Mouse (Mus musculus): ENCODE measurements around the gene Sparcl1. TPM values are rescaled to one million over a fixed set of nuclear protein-coding genes. Genes with fewer than 3 reads are reported as not detected.
A peak's percentile ranks its signal among the peaks of the same experiment; 100 is the strongest.

Sparcl1 gene
- total and polyA plus RNA-seq, 2 experiments, result 3.0 to 4.9 TPM

- Histone ChIP-seq H3K4me3 (ENCODE audit: insufficient read depth, low read depth, low read length) (no peak overlapping the region), H3K4me1 (ENCODE audit: control insufficient read depth, insufficient read depth, low read length) (peaks cover 22% of the 10 kb centered on the region), H3K9ac (ENCODE audit: low read depth, low read length) (no peak overlapping the region), H3K27ac (replicated peaks; ENCODE audit: insufficient read depth, low read depth, low read length) (no peak overlapping the region), H3K79me2 (ENCODE audit: control insufficient read depth, insufficient read depth, low read length) (no peaks in the 10 kb centered on the region), H3K27me3 (ENCODE audit: control insufficient read depth, insufficient read depth, low read length) (no peaks in the 10 kb centered on the region), H3K36me3 (ENCODE audit: control insufficient read depth, insufficient read depth, low read length) (no peaks in the 10 kb centered on the region)
- peak; percentile 64 for DNase-seq (ENCODE audit: extremely low read depth, low read depth, low spot score)
- no peak for TF ChIP-seq POLR2A (IDR thresholded peaks at IDR 0.05; ENCODE audit: extremely low read depth, insufficient read depth, low read length)
- peak; percentile 63 for TF ChIP-seq CTCF (IDR thresholded peaks at IDR 0.05; ENCODE audit: low read depth, low read length)
- 67% methylated on average over 6 of the region's 6 CpGs for WGBS
These were observed 74.2 kb downstream of the Sparcl1 start for GRCm38 (mm10) chr5:104039154-104039932.

GRCm38 (mm10) chr5:104036686-104037085, 76.8 kb downstream of the Sparcl1 start:
- TF ChIP-seq POLR2A (IDR thresholded peaks at IDR 0.05; ENCODE audit: extremely low read depth, insufficient read depth, low read length) (no peak), CTCF (IDR thresholded peaks at IDR 0.05; ENCODE audit: low read depth, low read length) (no peak)
- H3K4me3 ChIP-seq (ENCODE audit: insufficient read depth, low read depth, low read length), result no peak overlapping the region
- peaks cover 26% of the 10 kb centered on the region for H3K4me1 ChIP-seq (ENCODE audit: control insufficient read depth, insufficient read depth, low read length)
- no peaks in the 10 kb centered on the region for H3K27me3 ChIP-seq (ENCODE audit: control insufficient read depth, insufficient read depth, low read length)
- H3K36me3 ChIP-seq (ENCODE audit: control insufficient read depth, insufficient read depth, low read length), result no peaks in the 10 kb centered on the region
- H3K9ac ChIP-seq (ENCODE audit: low read depth, low read length), result no peak overlapping the region
- H3K27ac ChIP-seq (replicated peaks; ENCODE audit: insufficient read depth, low read depth, low read length), result peak overlapping the region; percentile 90
- no peaks in the 10 kb centered on the region for H3K79me2 ChIP-seq (ENCODE audit: control insufficient read depth, insufficient read depth, low read length)
- WGBS, result 50% methylated on average over 1 of the region's 1 CpGs
- peak; percentile 70 for DNase-seq (ENCODE audit: extremely low read depth, low read depth, low spot score)

GRCm38 (mm10) chr5:104035824-104036223, 77.7 kb downstream of the Sparcl1 start:
- DNase-seq (ENCODE audit: extremely low read depth, low read depth, low spot score), result peak; percentile 94
- Histone ChIP-seq H3K4me1 (ENCODE audit: control insufficient read depth, insufficient read depth, low read length) (peaks cover 26% of the 10 kb centered on the region), H3K36me3 (ENCODE audit: control insufficient read depth, insufficient read depth, low read length) (no peaks in the 10 kb centered on the region), H3K4me3 (ENCODE audit: insufficient read depth, low read depth, low read length) (no peak overlapping the region), H3K27ac (replicated peaks; ENCODE audit: insufficient read depth, low read depth, low read length) (peak overlapping the region; percentile 91), H3K27me3 (ENCODE audit: control insufficient read depth, insufficient read depth, low read length) (no peaks in the 10 kb centered on the region), H3K79me2 (ENCODE audit: control insufficient read depth, insufficient read depth, low read length) (no peaks in the 10 kb centered on the region), H3K9ac (ENCODE audit: low read depth, low read length) (no peak overlapping the region)
- TF ChIP-seq POLR2A (IDR thresholded peaks at IDR 0.05; ENCODE audit: extremely low read depth, insufficient read depth, low read length), result no peak
- TF ChIP-seq CTCF (IDR thresholded peaks at IDR 0.05; ENCODE audit: low read depth, low read length), result no peak
- 10% methylated on average over 1 of the region's 1 CpGs for WGBS

GRCm38 (mm10) chr5:104035066-104035465, 78.5 kb downstream of the Sparcl1 start:
- DNase-seq (ENCODE audit: extremely low read depth, low read depth, low spot score), result no peak

GRCm38 (mm10) chr5:104032434-104033097, 81.0 kb downstream of the Sparcl1 start:
- peak; percentile 86 for DNase-seq (ENCODE audit: extremely low read depth, low read depth, low spot score)
- H3K79me2 ChIP-seq (ENCODE audit: control insufficient read depth, insufficient read depth, low read length), result no peaks in the 10 kb centered on the region
- no peak for TF ChIP-seq CTCF (IDR thresholded peaks at IDR 0.05; ENCODE audit: low read depth, low read length)
- TF ChIP-seq POLR2A (IDR thresholded peaks at IDR 0.05; ENCODE audit: extremely low read depth, insufficient read depth, low read length), result no peak
- no peak overlapping the region for H3K4me3 ChIP-seq (ENCODE audit: insufficient read depth, low read depth, low read length)
- H3K27ac ChIP-seq (replicated peaks; ENCODE audit: insufficient read depth, low read depth, low read length), result peak overlapping the region; percentile 54
- WGBS, result 79% methylated on average over 2 of the region's 2 CpGs
- no peaks in the 10 kb centered on the region for H3K27me3 ChIP-seq (ENCODE audit: control insufficient read depth, insufficient read depth, low read length)
- H3K36me3 ChIP-seq (ENCODE audit: control insufficient read depth, insufficient read depth, low read length), result no peaks in the 10 kb centered on the region
- H3K4me1 ChIP-seq (ENCODE audit: control insufficient read depth, insufficient read depth, low read length), result peaks cover 26% of the 10 kb centered on the region
- no peak overlapping the region for H3K9ac ChIP-seq (ENCODE audit: low read depth, low read length)

More at GRCm38 (mm10) chr5:104035066-104035465, 78.5 kb downstream of the Sparcl1 start:
- no peaks in the 10 kb centered on the region for H3K36me3 ChIP-seq (ENCODE audit: control insufficient read depth, insufficient read depth, low read length)
- no peaks in the 10 kb centered on the region for H3K27me3 ChIP-seq (ENCODE audit: control insufficient read depth, insufficient read depth, low read length)
- no peak overlapping the region for H3K9ac ChIP-seq (ENCODE audit: low read depth, low read length)
- H3K4me3 ChIP-seq (ENCODE audit: insufficient read depth, low read depth, low read length), result no peak overlapping the region
- H3K27ac ChIP-seq (replicated peaks; ENCODE audit: insufficient read depth, low read depth, low read length), result peak overlapping the region; percentile 91
- no peaks in the 10 kb centered on the region for H3K79me2 ChIP-seq (ENCODE audit: control insufficient read depth, insufficient read depth, low read length)
- peaks cover 26% of the 10 kb centered on the region for H3K4me1 ChIP-seq (ENCODE audit: control insufficient read depth, insufficient read depth, low read length)
- TF ChIP-seq CTCF (IDR thresholded peaks at IDR 0.05; ENCODE audit: low read depth, low read length) (no peak), POLR2A (IDR thresholded peaks at IDR 0.05; ENCODE audit: extremely low read depth, insufficient read depth, low read length) (no peak)

Other genes starting within 250 kb of the Sparcl1 start
- 2.6 and 2.8 TPM in 2 replicates for gene Klhl8, start 202.5 kb downstream of the Sparcl1 start, total RNA-seq (2014; rRNA removed)
- gene Klhl8, start 202.5 kb downstream of the Sparcl1 start, polyA plus RNA-seq (2012; rRNA removed), result 1.2 and 1.3 TPM in 2 replicates
- 252 and 339 TPM in 2 replicates for gene Hsd17b13, start 136.3 kb downstream of the Sparcl1 start, total RNA-seq (2014; rRNA removed)
- gene Hsd17b13, start 136.3 kb downstream of the Sparcl1 start, polyA plus RNA-seq (2012; rRNA removed), result 179 and 226 TPM in 2 replicates
- gene Hsd17b11, start 91.8 kb downstream of the Sparcl1 start, total RNA-seq (2014; rRNA removed), result 119 and 154 TPM in 2 replicates
- 72.7 and 78.8 TPM in 2 replicates for gene Hsd17b11, start 91.8 kb downstream of the Sparcl1 start, polyA plus RNA-seq (2012; rRNA removed)
- 36.6 and 40.3 TPM in 2 replicates for gene Nudt9, start 67.4 kb downstream of the Sparcl1 start, total RNA-seq (2014; rRNA removed)
- 39.7 and 48.5 TPM in 2 replicates for gene Nudt9, start 67.4 kb downstream of the Sparcl1 start, polyA plus RNA-seq (2012; rRNA removed)
- not detected in 2 replicates for gene Gm17660, start 36.1 kb downstream of the Sparcl1 start, total RNA-seq (2014; rRNA removed)
- not detected in 2 replicates for gene Gm17660, start 36.1 kb downstream of the Sparcl1 start, polyA plus RNA-seq (2012; rRNA removed)
- gene Dspp, start 57.0 kb upstream of the Sparcl1 start, total RNA-seq (2014; rRNA removed), result not detected in 2 replicates
- gene Dspp, start 57.0 kb upstream of the Sparcl1 start, polyA plus RNA-seq (2012; rRNA removed), result not detected in 2 replicates
- gene Dmp1, start 88.9 kb upstream of the Sparcl1 start, total RNA-seq (2014; rRNA removed), result not detected in 2 replicates
- not detected in 2 replicates for gene Dmp1, start 88.9 kb upstream of the Sparcl1 start, polyA plus RNA-seq (2012; rRNA removed)
- gene Ibsp, start 185.4 kb upstream of the Sparcl1 start, total RNA-seq (2014; rRNA removed), result not detected in 2 replicates
- not detected in 2 replicates for gene Ibsp, start 185.4 kb upstream of the Sparcl1 start, polyA plus RNA-seq (2012; rRNA removed)
- gene Mepe, start 211.6 kb upstream of the Sparcl1 start, total RNA-seq (2014; rRNA removed), result not detected in 2 replicates
- not detected in 2 replicates for gene Mepe, start 211.6 kb upstream of the Sparcl1 start, polyA plus RNA-seq (2012; rRNA removed)

Data from liver, adult 2 months (tissue).